Mouse (Mus musculus) liver, postnatal 0 days (tissue): ENCODE measurements at regions not wholly inside any gene's neighbourhood (a gene's known extent, or its start where the extent isn't known, plus 50 kb on each side); places are given as distances from the start of the nearest gene placed in this dataset.
A peak's percentile ranks its signal among the peaks of the same experiment; 100 is the strongest.
"Not testable (repeated sequence)": the region's sequence is repeated elsewhere in the genome, so short reads cannot be mapped to it uniquely, and the experiment has no call there.

Source experiments
- ATAC-seq: fragments of 200-750 bp; cut with Nextera tagmentation; 2 replicates; pipeline ENCODE4 v1.8.0; 2017; ENCODE audit warnings: mild to moderate bottlenecking, moderate library complexity
- DNase-seq: peaks from one replicate; pipeline ENCODE4 v3.0.0-alpha.2; 2016
- H3K27ac ChIP-seq: fragments of 300-500 bp; sonication (generic); 2 replicates; pipeline ENCODE4 v1.5.1; 2014; ENCODE audit warnings: antibody characterized with exemption, moderate library complexity, mild to moderate bottlenecking, low read depth
- H3K27me3 ChIP-seq: fragments of 300-500 bp; sonication (generic); 2 replicates; pipeline ENCODE4 v1.6.1; 2014; ENCODE audit warnings: low read length, control low read depth, mixed read lengths; ENCODE audit not compliant: insufficient read depth
- H3K36me3 ChIP-seq: fragments of 300-500 bp; sonication (generic); replicated peaks from 2 replicates; pipeline ENCODE4 v1.6.1; 2014; ENCODE audit warnings: mild to moderate bottlenecking, control low read depth, low read length, moderate library complexity, mixed read lengths; ENCODE audit not compliant: insufficient read depth
- H3K4me1 ChIP-seq: fragments of 300-500 bp; sonication (generic); 2 replicates; pipeline ENCODE4 v1.6.1; 2014; ENCODE audit warnings: antibody characterized with exemption, mild to moderate bottlenecking, control low read depth; ENCODE audit not compliant: insufficient read depth
- H3K4me2 ChIP-seq: fragments of 300-500 bp; sonication (generic); 2 replicates; pipeline ENCODE4 v1.6.1; 2014; ENCODE audit warnings: low read depth, mild to moderate bottlenecking, low read length, moderate library complexity, mixed read lengths
- H3K4me3 ChIP-seq: fragments of 300-500 bp; sonication (generic); 2 replicates; pipeline ENCODE4 v1.5.1; 2014; ENCODE audit warnings: low read depth, low read length
- H3K9ac ChIP-seq: fragments of 300-500 bp; sonication (generic); replicated peaks from 2 replicates; pipeline ENCODE4 v1.6.1; 2014; ENCODE audit warnings: mild to moderate bottlenecking, moderate library complexity
- H3K9me3 ChIP-seq: fragments of 300-500 bp; sonication (generic); 2 replicates; pipeline ENCODE4 v1.6.1; 2016; ENCODE audit warnings: mild to moderate bottlenecking, control low read depth, low read length, mixed read lengths
- CTCF ChIP-seq: sonication (generic); IDR thresholded peaks from 2 replicates; pipeline ENCODE4 v1.5.1; 2016; ENCODE audit warnings: antibody characterized with exemption, low read depth
- EP300 ChIP-seq: IDR thresholded peaks from 2 replicates; pipeline ENCODE4 v1.6.1; 2016; ENCODE audit warnings: antibody characterized with exemption, low read depth, mild to moderate bottlenecking
- WGBS: fragments of 180-500 bp; shearing (Covaris S2); extraction: QIAGEN DNeasy Blood & Tissue Kit; methylation state at CpG from one replicate; pipeline ENCODE4 v1.1.7; 2014; ENCODE audit not compliant: insufficient replicate concordance; 5-methylcytosine and 5-hydroxymethylcytosine counted together

GRCm38 (mm10) chr13:70073655-70074054, 271.5 kb downstream of the Med10 start:
- ATAC-seq (no peak), DNase-seq (no peak)
- Histone ChIP-seq H3K27me3 (no peaks in the 10 kb centered on the region), H3K4me3 (no peak overlapping the region), H3K27ac (no peak overlapping the region), H3K4me1 (no peaks in the 10 kb centered on the region), H3K9me3 (no peaks in the 10 kb centered on the region), H3K36me3 (no peaks in the 10 kb centered on the region), H3K4me2 (no peak overlapping the region), H3K9ac (no peak overlapping the region)
- no peak for TF ChIP-seq CTCF
- no peak for TF ChIP-seq EP300
- 81% methylated on average over 6 of the region's 6 CpGs for WGBS

GRCm38 (mm10) chr13:70075353-70075752, 273.2 kb downstream of the Med10 start:
- no peak overlapping the region for H3K4me3 ChIP-seq
- 71% methylated on average over 4 of the region's 4 CpGs for WGBS
- no peaks in the 10 kb centered on the region for H3K36me3 ChIP-seq
- H3K9ac ChIP-seq, result no peak overlapping the region
- H3K9me3 ChIP-seq, result no peaks in the 10 kb centered on the region
- ATAC-seq, result no peak
- TF ChIP-seq CTCF (no peak), EP300 (no peak)
- no peak overlapping the region for H3K27ac ChIP-seq
- no peak for DNase-seq
- H3K4me2 ChIP-seq, result no peak overlapping the region
- H3K4me1 ChIP-seq, result no peaks in the 10 kb centered on the region
- no peaks in the 10 kb centered on the region for H3K27me3 ChIP-seq

- no peak for DNase-seq
- no peak for ATAC-seq
- H3K4me3 ChIP-seq, result no peak overlapping the region
- TF ChIP-seq CTCF (no peak), EP300 (no peak)
- H3K9ac ChIP-seq, result no peak overlapping the region
- no peaks in the 10 kb centered on the region for H3K36me3 ChIP-seq
- no peaks in the 10 kb centered on the region for H3K9me3 ChIP-seq
- no peaks in the 10 kb centered on the region for H3K4me1 ChIP-seq
- no peaks in the 10 kb centered on the region for H3K27me3 ChIP-seq
- H3K27ac ChIP-seq, result no peak overlapping the region
- WGBS, result 68% methylated on average over 4 of the region's 4 CpGs
- no peak overlapping the region for H3K4me2 ChIP-seq
These were observed 278.9 kb downstream of the Med10 start for GRCm38 (mm10) chr13:70081108-70081507.

- no peak overlapping the region for H3K4me3 ChIP-seq
- 66% methylated on average over 4 of the region's 4 CpGs for WGBS
- no peak for DNase-seq
- TF ChIP-seq CTCF, result no peak
- TF ChIP-seq EP300, result no peak
- no peaks in the 10 kb centered on the region for H3K9me3 ChIP-seq
- no peak for ATAC-seq
- no peak overlapping the region for H3K9ac ChIP-seq
- H3K36me3 ChIP-seq, result no peaks in the 10 kb centered on the region
- H3K27me3 ChIP-seq, result no peaks in the 10 kb centered on the region
- H3K4me1 ChIP-seq, result no peaks in the 10 kb centered on the region
- H3K27ac ChIP-seq, result no peak overlapping the region
- no peak overlapping the region for H3K4me2 ChIP-seq
These were observed 290.7 kb downstream of the Med10 start for GRCm38 (mm10) chr13:70092886-70093285.

GRCm38 (mm10) chr13:70093970-70094369, 291.8 kb downstream of the Med10 start:
- WGBS, result 66% methylated on average over 2 of the region's 2 CpGs
- Histone ChIP-seq H3K36me3 (no peaks in the 10 kb centered on the region), H3K9ac (no peak overlapping the region), H3K27ac (no peak overlapping the region), H3K4me3 (no peak overlapping the region), H3K27me3 (no peaks in the 10 kb centered on the region), H3K4me1 (no peaks in the 10 kb centered on the region), H3K4me2 (no peak overlapping the region), H3K9me3 (no peaks in the 10 kb centered on the region)
- TF ChIP-seq CTCF (no peak), EP300 (no peak)
- no peak for DNase-seq
- ATAC-seq, result no peak

GRCm38 (mm10) chr13:70096430-70097301, 294.5 kb downstream of the Med10 start:
- no peak overlapping the region for H3K4me3 ChIP-seq
- no peak overlapping the region for H3K4me2 ChIP-seq
- no peak for DNase-seq
- TF ChIP-seq CTCF, result peak; percentile 16
- TF ChIP-seq EP300, result no peak
- no peaks in the 10 kb centered on the region for H3K4me1 ChIP-seq
- H3K9ac ChIP-seq, result no peak overlapping the region
- no peak overlapping the region for H3K27ac ChIP-seq
- no peaks in the 10 kb centered on the region for H3K36me3 ChIP-seq
- WGBS, result 52% methylated on average over 7 of the region's 7 CpGs
- ATAC-seq, result no peak
- H3K27me3 ChIP-seq, result no peaks in the 10 kb centered on the region
- H3K9me3 ChIP-seq, result no peaks in the 10 kb centered on the region

- not testable (repeated sequence) for H3K36me3 ChIP-seq, H3K9ac ChIP-seq, H3K27ac ChIP-seq, H3K27me3 ChIP-seq, DNase-seq, H3K9me3 ChIP-seq, H3K4me3 ChIP-seq, ATAC-seq, H3K4me2 ChIP-seq, H3K4me1 ChIP-seq
- WGBS, result 54% methylated on average over 1 of the region's 1 CpGs
These were observed 297.9 kb downstream of the Med10 start for GRCm38 (mm10) chr13:70100091-70100490.
